Mouse (Mus musculus): ENCODE measurements around the gene Wars2. TPM values are rescaled to one million over a fixed set of nuclear protein-coding genes. Genes with fewer than 3 reads are reported as not detected.

The Wars2 gene
- polyA plus RNA-seq, 1 experiment: 0.36 TPM

DNA sequence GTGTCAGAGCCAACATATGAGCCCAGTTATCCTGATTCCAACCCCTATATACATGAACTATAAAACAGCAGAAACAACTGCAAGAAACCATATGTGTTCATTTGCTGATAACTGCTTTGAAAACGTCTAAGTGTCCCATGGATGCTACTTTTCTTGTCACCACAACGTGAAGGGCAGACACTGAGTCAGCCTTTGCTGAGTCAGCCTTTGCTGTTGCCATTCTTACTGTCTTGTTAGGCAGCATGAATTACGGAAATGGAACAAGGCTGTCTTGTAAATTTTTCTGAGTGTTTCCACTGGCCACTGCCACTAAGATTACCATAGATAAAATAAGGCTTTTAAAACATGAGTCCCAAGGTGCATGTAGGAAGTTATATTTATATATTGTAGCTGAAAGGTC lies 7.0 kb downstream of the Wars2 start:
- TF ChIP-seq FLI1 (IDR thresholded peaks at IDR 0.05; ENCODE audit: low read length) (no peak), GATA1 (IDR thresholded peaks at IDR 0.05; ENCODE audit: borderline replicate concordance, low read length) (no peak)
- H3K9me3 ChIP-seq: no peaks in the 10 kb centered on the region

DNA sequence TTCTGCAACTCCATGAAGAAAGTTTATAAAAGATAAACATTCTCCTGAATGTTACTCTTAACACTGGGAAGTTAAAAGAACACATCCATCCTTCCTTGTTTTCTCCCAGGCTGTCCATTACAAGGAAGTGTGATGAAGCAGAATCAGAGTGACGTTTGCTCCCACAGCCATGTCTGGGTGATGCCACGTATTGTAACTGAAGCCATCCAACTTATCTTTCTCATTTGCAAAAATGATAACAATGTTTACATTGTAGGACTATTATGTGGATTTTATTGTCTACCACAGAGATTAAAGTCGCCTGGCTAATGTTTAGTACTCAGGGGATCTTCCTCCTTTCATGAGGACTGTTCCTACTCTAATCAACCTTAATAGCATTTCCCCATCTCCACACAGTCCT lies 8.2 kb downstream of the Wars2 start:
- TF ChIP-seq GATA1 (IDR thresholded peaks at IDR 0.05; ENCODE audit: borderline replicate concordance, low read length): no peak
- TF ChIP-seq FLI1 (IDR thresholded peaks at IDR 0.05; ENCODE audit: low read length): no peak
- H3K27me3 ChIP-seq (replicated peaks): no peaks in the 10 kb centered on the region
- H3K36me3 ChIP-seq (replicated peaks; ENCODE audit: low read length): peaks cover 9% of the 10 kb centered on the region
- H3K4me3 ChIP-seq (replicated peaks): no peak overlapping the region
- H3K4me1 ChIP-seq: peaks cover 12% of the 10 kb centered on the region
- no peaks in the 10 kb centered on the region for H3K9me3 ChIP-seq

More for the DNA sequence above, 7.0 kb downstream of the Wars2 start:
- peaks cover 12% of the 10 kb centered on the region for H3K4me1 ChIP-seq
- H3K4me3 ChIP-seq (replicated peaks): no peak overlapping the region
- peaks cover 9% of the 10 kb centered on the region for H3K36me3 ChIP-seq (replicated peaks; ENCODE audit: low read length)
- no peaks in the 10 kb centered on the region for H3K27me3 ChIP-seq (replicated peaks)

- peaks cover 20% of the 10 kb centered on the region for H3K4me1 ChIP-seq
- no peaks in the 10 kb centered on the region for H3K27me3 ChIP-seq (replicated peaks)
- TF ChIP-seq FLI1 (IDR thresholded peaks at IDR 0.05; ENCODE audit: low read length) (no peak), GATA1 (IDR thresholded peaks at IDR 0.05; ENCODE audit: borderline replicate concordance, low read length) (no peak)
Observed at GRCm38 (mm10) chr3:99156286-99156685, 15.4 kb downstream of the Wars2 start.

DNA sequence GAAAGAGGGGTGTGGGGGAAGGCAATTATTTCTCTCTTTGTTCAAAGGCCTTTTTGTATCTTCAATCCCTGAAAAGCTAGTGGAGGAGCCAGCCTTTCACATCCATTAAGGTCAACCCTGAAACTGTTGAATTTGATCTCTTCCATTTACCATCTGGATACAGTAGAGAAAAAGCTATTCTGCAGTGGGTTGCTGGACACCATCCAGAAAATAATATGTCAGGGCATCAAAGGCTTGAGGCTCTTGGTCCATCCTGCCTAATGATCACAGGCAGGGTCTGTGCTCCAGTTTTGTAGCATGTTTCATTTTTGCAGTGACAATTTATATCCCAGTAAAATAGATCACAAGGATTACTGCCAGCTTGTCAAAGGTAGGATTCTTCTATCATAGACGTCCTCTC lies 16.1 kb downstream of the Wars2 start:
- no peak for TF ChIP-seq GATA1 (IDR thresholded peaks at IDR 0.05; ENCODE audit: borderline replicate concordance, low read length)
- TF ChIP-seq FLI1 (IDR thresholded peaks at IDR 0.05; ENCODE audit: low read length): no peak
- no peak overlapping the region for H3K4me3 ChIP-seq (replicated peaks)
- no peaks in the 10 kb centered on the region for H3K27me3 ChIP-seq (replicated peaks)
- peaks cover 13% of the 10 kb centered on the region for H3K9me3 ChIP-seq
- H3K4me1 ChIP-seq: peaks cover 20% of the 10 kb centered on the region
- peaks cover 14% of the 10 kb centered on the region for H3K36me3 ChIP-seq (replicated peaks; ENCODE audit: low read length)

More at GRCm38 (mm10) chr3:99156286-99156685, 15.4 kb downstream of the Wars2 start:
- Histone ChIP-seq H3K36me3 (replicated peaks; ENCODE audit: low read length) (peaks cover 12% of the 10 kb centered on the region), H3K4me3 (replicated peaks) (no peak overlapping the region), H3K9me3 (peaks cover 12% of the 10 kb centered on the region)

DNA sequence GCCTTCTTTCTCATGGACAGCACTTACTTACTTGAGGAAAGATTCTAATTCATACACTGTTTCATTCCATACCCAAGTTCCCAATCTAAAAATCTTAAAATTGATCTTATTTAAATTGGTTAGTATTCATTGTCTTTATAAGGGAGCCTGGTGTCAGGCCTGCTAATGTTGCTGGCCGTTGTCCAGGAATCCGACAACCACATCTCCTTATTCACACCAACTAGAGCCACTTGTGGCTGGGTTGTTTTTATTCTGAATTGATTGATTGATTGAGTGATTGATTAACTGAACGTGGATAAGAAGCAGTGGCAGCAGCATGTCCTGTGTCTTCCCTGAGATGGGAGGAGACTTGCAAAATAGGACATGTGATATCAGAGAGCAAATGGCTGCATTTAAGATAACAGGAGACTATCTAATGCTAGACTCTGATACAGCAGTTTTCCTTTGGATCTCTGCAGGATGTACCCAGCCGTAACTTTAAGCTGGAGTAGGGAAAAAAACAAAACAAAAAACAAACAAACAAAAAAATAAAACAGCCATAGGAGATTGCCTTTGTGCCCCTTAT lies 16.7 kb downstream of the Wars2 start:
- Histone ChIP-seq H3K9me3 (peaks cover 13% of the 10 kb centered on the region), H3K4me1 (peaks cover 20% of the 10 kb centered on the region), H3K36me3 (replicated peaks; ENCODE audit: low read length) (peaks cover 12% of the 10 kb centered on the region), H3K27me3 (replicated peaks) (no peaks in the 10 kb centered on the region), H3K4me3 (replicated peaks) (no peak overlapping the region)
- no peak for TF ChIP-seq GATA1 (IDR thresholded peaks at IDR 0.05; ENCODE audit: borderline replicate concordance, low read length)
- TF ChIP-seq FLI1 (IDR thresholded peaks at IDR 0.05; ENCODE audit: low read length): no peak

- H3K4me1 ChIP-seq: peaks cover 20% of the 10 kb centered on the region
- peaks cover 12% of the 10 kb centered on the region for H3K9me3 ChIP-seq
- H3K4me3 ChIP-seq (replicated peaks): no peak overlapping the region
- H3K36me3 ChIP-seq (replicated peaks; ENCODE audit: low read length): peaks cover 8% of the 10 kb centered on the region
- TF ChIP-seq FLI1 (IDR thresholded peaks at IDR 0.05; ENCODE audit: low read length): no peak
- no peak for TF ChIP-seq GATA1 (IDR thresholded peaks at IDR 0.05; ENCODE audit: borderline replicate concordance, low read length)
- no peaks in the 10 kb centered on the region for H3K27me3 ChIP-seq (replicated peaks)
Observed at GRCm38 (mm10) chr3:99160016-99160415, 19.1 kb downstream of the Wars2 start.

- Histone ChIP-seq H3K27me3 (replicated peaks) (no peaks in the 10 kb centered on the region), H3K36me3 (replicated peaks; ENCODE audit: low read length) (peaks cover 7% of the 10 kb centered on the region), H3K9me3 (peaks cover 10% of the 10 kb centered on the region), H3K4me3 (replicated peaks) (no peak overlapping the region), H3K4me1 (peaks cover 17% of the 10 kb centered on the region)
- TF ChIP-seq GATA1 (IDR thresholded peaks at IDR 0.05; ENCODE audit: borderline replicate concordance, low read length): no peak
- no peak for TF ChIP-seq FLI1 (IDR thresholded peaks at IDR 0.05; ENCODE audit: low read length)
Observed at GRCm38 (mm10) chr3:99162191-99162590, 21.3 kb downstream of the Wars2 start.

- Histone ChIP-seq H3K4me1 (0 out of 2 replicates have a peak, but pooled peaks cover 4% of the 10 kb centered on the region), H3K4me3 (replicated peaks) (no peak overlapping the region), H3K9me3 (0 out of 2 replicates have a peak, but pooled peaks cover 3% of the 10 kb centered on the region), H3K27me3 (replicated peaks) (no peaks in the 10 kb centered on the region), H3K36me3 (replicated peaks; ENCODE audit: low read length) (peaks cover 2% of the 10 kb centered on the region)
- TF ChIP-seq GATA1 (IDR thresholded peaks at IDR 0.05; ENCODE audit: borderline replicate concordance, low read length) (no peak), FLI1 (IDR thresholded peaks at IDR 0.05; ENCODE audit: low read length) (no peak)
Observed at GRCm38 (mm10) chr3:99167734-99168133, 26.9 kb downstream of the Wars2 start.

DNA sequence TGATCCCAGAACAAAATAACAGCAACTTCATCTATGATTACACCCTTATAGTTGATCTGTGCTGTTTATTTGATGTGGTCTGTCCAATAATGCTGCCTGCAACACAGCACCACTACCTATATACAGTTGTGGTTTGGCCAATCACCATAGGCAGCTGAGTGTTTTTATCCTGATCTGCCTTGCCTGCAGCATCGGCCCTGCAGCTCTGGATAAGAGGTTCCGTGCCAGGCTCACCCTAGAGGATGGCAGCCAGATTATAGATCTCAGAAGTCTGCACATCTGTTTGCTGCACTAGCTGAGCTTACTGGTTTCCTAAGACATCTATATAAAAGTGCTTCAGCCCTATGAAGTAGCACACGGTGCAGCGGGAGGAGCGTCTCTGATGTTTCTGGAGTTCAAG lies 32.3 kb downstream of the Wars2 start:
- TF ChIP-seq FLI1 (IDR thresholded peaks at IDR 0.05; ENCODE audit: low read length) (no peak), GATA1 (IDR thresholded peaks at IDR 0.05; ENCODE audit: borderline replicate concordance, low read length) (no peak)
- no peaks in the 10 kb centered on the region for H3K36me3 ChIP-seq (replicated peaks; ENCODE audit: low read length)
- H3K4me3 ChIP-seq (replicated peaks): no peak overlapping the region
- H3K9me3 ChIP-seq: no peaks in the 10 kb centered on the region
- peaks cover 27% of the 10 kb centered on the region for H3K4me1 ChIP-seq
- no peaks in the 10 kb centered on the region for H3K27me3 ChIP-seq (replicated peaks)

- TF ChIP-seq GATA1 (IDR thresholded peaks at IDR 0.05; ENCODE audit: borderline replicate concordance, low read length) (no peak), FLI1 (IDR thresholded peaks at IDR 0.05; ENCODE audit: low read length) (no peak)
- H3K36me3 ChIP-seq (replicated peaks; ENCODE audit: low read length): no peaks in the 10 kb centered on the region
- H3K4me3 ChIP-seq (replicated peaks): peak overlapping the region; percentile 72
Observed at GRCm38 (mm10) chr3:99174658-99175304, 33.9 kb downstream of the Wars2 start.

More at GRCm38 (mm10) chr3:99174658-99175304, 33.9 kb downstream of the Wars2 start:
- peaks cover 27% of the 10 kb centered on the region for H3K4me1 ChIP-seq
- no peaks in the 10 kb centered on the region for H3K27me3 ChIP-seq (replicated peaks)
- H3K9me3 ChIP-seq: no peaks in the 10 kb centered on the region
